8 mouse cellular contexts compared by ENCODE assay signal in the genomic region with DNA sequence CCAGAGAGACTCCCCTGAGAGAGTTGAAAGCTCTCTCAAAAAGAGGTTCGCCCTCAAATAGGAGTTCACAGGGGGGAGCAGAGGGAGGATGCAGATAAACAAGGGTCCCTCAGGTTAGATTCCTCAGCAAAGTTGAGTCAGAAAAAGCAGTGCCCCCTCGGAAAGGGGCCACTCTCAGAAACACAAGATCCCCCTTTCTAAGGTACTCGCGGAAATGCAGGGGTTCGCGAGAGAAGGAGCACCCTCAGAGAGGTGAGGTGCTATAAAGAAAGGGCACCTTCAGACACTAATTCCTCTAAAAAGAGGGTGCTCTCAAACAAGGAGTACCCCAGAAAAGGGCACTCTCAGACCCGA. TPM values are rescaled to one million over a fixed set of nuclear protein-coding genes. Genes with fewer than 3 reads are reported as not detected.
DNase-seq lines count a peak whose midpoint lies in the region; ATAC-seq and TF ChIP-seq lines count a peak whose summit lies in the region.

No protein-coding gene starts in this region.

- intact Hi-C loops in heart, postnatal 10 days (cut with DNase I), result loop anchor here (2.0 kb wide), 1 partner anchor 21 kb away; no protein-coding TSS in a partner anchor
- intact Hi-C loops in gastrocnemius, postnatal 14 days (cut with DNase I; ENCODE audit: low total_unique reads), result no loop called here

- H3K4me1 ChIP-seq in heart, embryonic 11.5 days (ENCODE audit: control insufficient read depth, insufficient read depth, low read length), result peaks cover 10% of the 10 kb centered on the region
- H3K4me1 ChIP-seq in forebrain, embryonic 10.5 days, result peaks cover 29% of the 10 kb centered on the region
- H3K4me1 ChIP-seq in liver, embryonic 12.5 days, result peaks cover 45% of the 10 kb centered on the region

- ATAC-seq in heart, embryonic 11.5 days (replicated peaks; ENCODE audit: insufficient number of reproducible peaks, low FRiP score, low TSS enrichment), result no peak
- no peak for ATAC-seq in liver, embryonic 12.5 days

- peak overlapping the region; percentile 95 for H3K4me2 ChIP-seq in heart, embryonic 11.5 days
- H3K4me2 ChIP-seq in liver, embryonic 12.5 days, result peak overlapping the region; percentile 87

- H3K9ac ChIP-seq in heart, embryonic 11.5 days (ENCODE audit: low read depth, low read length), result peak overlapping the region; percentile 90
- peak overlapping the region; percentile 92 for H3K9ac ChIP-seq in liver, embryonic 12.5 days

- TF ChIP-seq CTCF in C2C12 (IDR thresholded peaks at IDR 0.05; ENCODE audit: control insufficient read depth, insufficient read depth, insufficient read length), result no peak

- H3K36me3 ChIP-seq in heart, embryonic 11.5 days (ENCODE audit: control insufficient read depth, insufficient read depth, low read length), result no peaks in the 10 kb centered on the region
- peaks cover 6% of the 10 kb centered on the region for H3K36me3 ChIP-seq in C2C12 (ENCODE audit: control insufficient read depth, insufficient read depth)
- H3K36me3 ChIP-seq in forebrain, embryonic 10.5 days (replicated peaks), result peaks cover 24% of the 10 kb centered on the region
- peaks cover 24% of the 10 kb centered on the region for H3K36me3 ChIP-seq in liver, embryonic 12.5 days

- under 1% methylated on average over 7 of the region's 7 CpGs for WGBS in heart, embryonic 11.5 days (ENCODE audit: insufficient replicate concordance)
- under 1% methylated on average over 7 of the region's 7 CpGs for WGBS in forebrain, embryonic 10.5 days
- under 1% methylated on average over 7 of the region's 7 CpGs for WGBS in liver, embryonic 12.5 days (ENCODE audit: insufficient replicate concordance)

- peak overlapping the region; percentile 94 for H3K27ac ChIP-seq in heart, embryonic 11.5 days (ENCODE audit: low read depth, low read length)
- peak overlapping the region; percentile 93 for H3K27ac ChIP-seq in forebrain, embryonic 10.5 days
- peak overlapping the region; percentile 96 for H3K27ac ChIP-seq in liver, embryonic 12.5 days

- H3K4me3 ChIP-seq in heart, embryonic 11.5 days (ENCODE audit: low read depth, low read length), result peak overlapping the region; percentile 87
- H3K4me3 ChIP-seq in C2C12 (ENCODE audit: insufficient read depth, poor library complexity, severe bottlenecking), result peak overlapping the region; percentile 78
- peak overlapping the region; percentile 95 for H3K4me3 ChIP-seq in forebrain, embryonic 10.5 days
- peak overlapping the region; percentile 91 for H3K4me3 ChIP-seq in liver, embryonic 12.5 days

- H3K79me3 ChIP-seq in C2C12 (ENCODE audit: low read depth), result peaks cover 30% of the 10 kb centered on the region

- peaks cover 55% of the 10 kb centered on the region for H3K79me2 ChIP-seq in C2C12 (ENCODE audit: control insufficient read depth, insufficient read depth)

- H3ac ChIP-seq in C2C12 (ENCODE audit: control insufficient read depth, insufficient read length, low read depth), result peak overlapping the region; percentile 84

- no peak for DNase-seq in heart, postnatal 10 days
- no peak for DNase-seq in forebrain, embryonic 10.5 days (ENCODE audit: extremely low spot score, low spot score)
- no peak for DNase-seq in embryo, embryonic 9.5 days (ENCODE audit: extremely low spot score)
- no peak for DNase-seq in cerebellum, adult 9-10 months
- no peak for DNase-seq in gastrocnemius, postnatal 14 days

- no peaks in the 10 kb centered on the region for H3K27me3 ChIP-seq in heart, embryonic 11.5 days (ENCODE audit: control insufficient read depth, insufficient read depth, low read length)
- no peaks in the 10 kb centered on the region for H3K27me3 ChIP-seq in C2C12 (ENCODE audit: control insufficient read depth, insufficient read depth, insufficient read length)
- no peaks in the 10 kb centered on the region for H3K27me3 ChIP-seq in forebrain, embryonic 10.5 days (ENCODE audit: poor library complexity, severe bottlenecking)
- H3K27me3 ChIP-seq in liver, embryonic 12.5 days (replicated peaks), result no peaks in the 10 kb centered on the region

- no peaks in the 10 kb centered on the region for H3K9me3 ChIP-seq in heart, embryonic 11.5 days (replicated peaks; ENCODE audit: control insufficient read depth, low read length)
- no peaks in the 10 kb centered on the region for H3K9me3 ChIP-seq in forebrain, embryonic 10.5 days
- H3K9me3 ChIP-seq in liver, embryonic 12.5 days (replicated peaks), result no peaks in the 10 kb centered on the region

TF ChIP-seq in C2C12, 6 proteins besides CTCF, POLR2A, EP300 and RAD21:
- no peak for TF ChIP-seq MYOD1 (IDR thresholded peaks at IDR 0.05; ENCODE audit: control insufficient read depth, insufficient read length, low read depth)
TF ChIP-seq in C2C12: peak in this region for 0.

RNA-seq across cellular contexts. Expression of gene Gatad2a, which starts 0.8 kb away (rescaled TPM):
- 52.9 and 59.0 TPM in 2 replicates for polyA plus RNA-seq in heart, embryonic 11.5 days (2014; fragmentation: Nextera tagmentation; extraction: Ambion mirVana)
- 10 to 100 TPM; 62.1 to 63.1 TPM for total RNA-seq in heart, postnatal 10 days (2021)
- 59.3 TPM for polyA plus RNA-seq in C2C12 (2012; fragmentation: generic; extraction: Trizol)
- polyA plus RNA-seq in forebrain, embryonic 10.5 days (2016; fragmentation: Nextera tagmentation; extraction: Ambion mirVana), result 51.7 and 57.1 TPM in 2 replicates
- 60.2 and 62.6 TPM in 2 replicates for polyA plus RNA-seq in liver, embryonic 12.5 days (2016; fragmentation: Nextera tagmentation; extraction: Ambion mirVana)
- total RNA-seq in gastrocnemius, postnatal 14 days (2021), result 10 to 100 TPM; 31.0 to 35.1 TPM

RNA-seq across cellular contexts. Expression of gene Mau2, which starts 47.1 kb away (rescaled TPM):
- 35.5 and 38.1 TPM in 2 replicates for polyA plus RNA-seq in heart, embryonic 11.5 days (2014; fragmentation: Nextera tagmentation; extraction: Ambion mirVana)
- 10 to 100 TPM; 43.3 to 44.2 TPM for total RNA-seq in heart, postnatal 10 days (2021)
- 24.0 TPM for polyA plus RNA-seq in C2C12 (2012; fragmentation: generic; extraction: Trizol)
- polyA plus RNA-seq in forebrain, embryonic 10.5 days (2016; fragmentation: Nextera tagmentation; extraction: Ambion mirVana), result 54.5 and 58.6 TPM in 2 replicates
- 35.4 and 36.2 TPM in 2 replicates for polyA plus RNA-seq in liver, embryonic 12.5 days (2016; fragmentation: Nextera tagmentation; extraction: Ambion mirVana)
- total RNA-seq in gastrocnemius, postnatal 14 days (2021), result 10 to 100 TPM; 22.6 to 26.3 TPM

RNA-seq across cellular contexts. Expression of gene Sugp1, which starts 47.2 kb away (rescaled TPM):
- polyA plus RNA-seq in heart, embryonic 11.5 days (2014; fragmentation: Nextera tagmentation; extraction: Ambion mirVana), result 25.1 and 26.1 TPM in 2 replicates
- total RNA-seq in heart, postnatal 10 days (2021), result 10 to 100 TPM; 23.2 to 23.9 TPM
- polyA plus RNA-seq in C2C12 (2012; fragmentation: generic; extraction: Trizol), result 28.2 TPM
- polyA plus RNA-seq in forebrain, embryonic 10.5 days (2016; fragmentation: Nextera tagmentation; extraction: Ambion mirVana), result 53.4 and 55.3 TPM in 2 replicates
- 25.1 and 26.2 TPM in 2 replicates for polyA plus RNA-seq in liver, embryonic 12.5 days (2016; fragmentation: Nextera tagmentation; extraction: Ambion mirVana)
- 10 to 100 TPM; 17.7 to 17.9 TPM for total RNA-seq in gastrocnemius, postnatal 14 days (2021)
